Mouse (Mus musculus) embryonic facial prominence, embryonic 11.5 days (tissue): ENCODE data around the gene Bbs5. TPM values are rescaled to one million over a fixed set of nuclear protein-coding genes. Genes with fewer than 3 reads are reported as not detected.
"Not testable (repeated sequence)": the region's sequence is repeated elsewhere in the genome, so short reads cannot be mapped to it uniquely, and the experiment has no call there.

ENCODE experiments used
- ATAC-seq: fragments of 200-750 bp; cut with Nextera tagmentation; replicated peaks from 2 replicates; pipeline ENCODE4 v1.8.0; 2017; ENCODE audit warnings: low read depth; ENCODE audit not compliant: insufficient number of reproducible peaks, low FRiP score, low TSS enrichment
- DNase-seq: peaks from one replicate; pipeline ENCODE4 v3.0.0-alpha.2; 2015; ENCODE audit warnings: low spot score
- H3K27ac ChIP-seq: fragments of 300-500 bp; sonication (generic); replicated peaks from 2 replicates; pipeline ENCODE4 v1.5.1; 2014; ENCODE audit warnings: mild to moderate bottlenecking, low read depth, low read length, control low read depth
- H3K27me3 ChIP-seq: fragments of 300-500 bp; sonication (generic); 2 replicates; pipeline ENCODE4 v1.6.1; 2014; ENCODE audit warnings: mild to moderate bottlenecking, low read length, moderate library complexity, mixed read lengths; ENCODE audit not compliant: control insufficient read depth, insufficient read depth
- H3K36me3 ChIP-seq: fragments of 300-500 bp; sonication (generic); replicated peaks from 2 replicates; pipeline ENCODE4 v1.6.1; 2014; ENCODE audit warnings: low read depth, mild to moderate bottlenecking, low read length, moderate library complexity, mixed read lengths; ENCODE audit not compliant: control insufficient read depth, insufficient read depth
- H3K4me1 ChIP-seq: fragments of 300-500 bp; sonication (generic); 2 replicates; pipeline ENCODE4 v1.6.1; 2014; ENCODE audit warnings: low read length, mixed read lengths; ENCODE audit not compliant: control insufficient read depth, insufficient read depth
- H3K4me2 ChIP-seq: fragments of 300-500 bp; sonication (generic); 2 replicates; pipeline ENCODE4 v1.6.1; 2014; ENCODE audit warnings: low read depth, mild to moderate bottlenecking, control low read depth, low read length, moderate library complexity
- H3K4me3 ChIP-seq: fragments of 300-500 bp; sonication (generic); 2 replicates; pipeline ENCODE4 v1.5.1; 2014; ENCODE audit warnings: low read depth, low read length, control low read depth
- H3K9ac ChIP-seq: fragments of 300-500 bp; sonication (generic); replicated peaks from 2 replicates; pipeline ENCODE4 v1.6.1; 2014; ENCODE audit warnings: mild to moderate bottlenecking, control low read depth, low read length
- H3K9me3 ChIP-seq: fragments of 300-500 bp; sonication (generic); replicated peaks from 2 replicates; pipeline ENCODE4 v1.6.1; 2016; ENCODE audit warnings: mild to moderate bottlenecking, low read length, inconsistent platforms, mixed read lengths; ENCODE audit not compliant: control insufficient read depth
- WGBS: fragments of 180-500 bp; shearing (Covaris S2); extraction: QIAGEN DNeasy Blood & Tissue Kit; methylation state at CpG from one replicate; pipeline ENCODE4 v1.1.7; 2014; 5-methylcytosine and 5-hydroxymethylcytosine counted together
- polyA plus RNA-seq: library from polyadenylated mRNA; unstranded; fragments of >200 nt; fragmentation: Nextera tagmentation; extraction: Ambion mirVana; gene quantifications from 2 replicates; pipeline ENCODE4 v1.2.1, GENCODE M21; 2014

Gene Bbs5
- polyA plus RNA-seq, 1 experiment from 2014 or later: 21.4 TPM

DNA sequence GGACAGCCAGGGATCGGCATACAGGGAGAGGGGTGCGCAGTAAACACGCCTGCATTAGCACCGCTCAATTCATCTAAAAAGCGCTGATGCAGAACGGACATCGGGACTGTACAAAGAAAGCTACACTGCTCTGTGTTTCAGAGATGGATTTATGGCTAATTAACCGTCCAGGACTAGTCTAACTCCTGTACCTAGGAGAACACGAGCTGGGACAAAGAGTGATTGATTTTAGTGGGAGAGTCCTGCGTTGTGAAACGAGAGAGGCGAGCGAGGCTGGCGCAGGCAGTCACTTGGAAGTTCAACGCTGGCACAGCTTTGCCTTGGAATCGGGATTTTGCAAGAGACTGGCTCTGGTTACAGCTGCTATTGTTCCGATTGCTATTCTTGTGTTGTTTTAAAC lies 17.8 kb upstream of the Bbs5 start:
- DNase-seq: no peak
- Histone ChIP-seq H3K27ac (no peak overlapping the region), H3K9ac (no peak overlapping the region), H3K27me3 (no peaks in the 10 kb centered on the region), H3K36me3 (no peaks in the 10 kb centered on the region), H3K4me1 (no peaks in the 10 kb centered on the region), H3K4me2 (no peak overlapping the region), H3K9me3 (no peaks in the 10 kb centered on the region), H3K4me3 (no peak overlapping the region)
- ATAC-seq: 0 out of 2 replicates have a peak, but pooled peaks have one; percentile 44
- 80% methylated on average over 17 of the region's 17 CpGs for WGBS

DNA sequence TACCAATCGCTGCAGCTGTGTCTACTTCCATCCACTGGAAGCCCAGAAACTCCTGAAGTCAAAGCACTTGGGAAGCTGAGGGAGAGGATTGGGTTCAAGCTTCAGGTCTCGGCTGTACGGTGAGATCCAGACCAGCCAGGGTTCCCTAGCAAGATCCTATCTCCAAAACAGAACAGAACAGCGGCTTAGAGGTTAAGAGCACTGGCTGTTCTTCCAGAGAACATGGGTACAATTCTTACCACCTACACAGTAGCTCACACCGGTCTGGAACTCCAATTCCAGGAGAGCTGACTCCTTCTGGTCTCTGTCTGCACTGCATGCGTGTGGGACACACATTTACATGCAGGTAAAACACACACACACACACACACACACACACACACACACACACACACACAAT lies 17.1 kb upstream of the Bbs5 start:
- no peaks in the 10 kb centered on the region for H3K36me3 ChIP-seq
- H3K9me3 ChIP-seq: no peaks in the 10 kb centered on the region
- H3K27ac ChIP-seq: no peak overlapping the region
- 90% methylated on average over 6 of the region's 6 CpGs for WGBS
- no peaks in the 10 kb centered on the region for H3K4me1 ChIP-seq
- DNase-seq: no peak
- ATAC-seq: no peak
- H3K27me3 ChIP-seq: no peaks in the 10 kb centered on the region
- H3K4me2 ChIP-seq: no peak overlapping the region
- no peak overlapping the region for H3K9ac ChIP-seq
- H3K4me3 ChIP-seq: no peak overlapping the region

DNA sequence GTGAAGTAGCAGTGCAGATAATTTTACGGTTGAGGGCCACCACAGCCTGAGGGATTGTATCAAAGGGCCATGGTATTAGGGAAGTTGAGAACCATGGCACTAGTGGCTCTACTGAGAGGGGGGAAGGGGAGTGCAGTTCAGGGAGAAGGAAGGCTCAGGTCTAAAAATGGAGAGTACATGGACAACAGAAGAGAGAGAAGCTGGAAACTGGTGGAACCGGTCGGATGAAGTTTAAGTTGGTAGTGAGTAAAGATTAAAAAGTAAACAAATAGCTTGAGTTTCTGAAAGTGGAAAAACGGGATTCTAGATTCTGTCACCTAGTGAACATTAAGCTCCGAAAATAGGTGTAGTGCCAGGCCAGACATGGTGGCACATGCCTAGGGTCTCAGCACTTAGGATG lies 16.2 kb upstream of the Bbs5 start:
- H3K27me3 ChIP-seq: no peaks in the 10 kb centered on the region
- no peaks in the 10 kb centered on the region for H3K36me3 ChIP-seq
- no peak overlapping the region for H3K4me2 ChIP-seq
- WGBS: 90% methylated on average over 5 of the region's 5 CpGs
- H3K9me3 ChIP-seq: no peaks in the 10 kb centered on the region
- ATAC-seq (no peak), DNase-seq (no peak)
- no peak overlapping the region for H3K9ac ChIP-seq
- no peak overlapping the region for H3K4me3 ChIP-seq
- H3K27ac ChIP-seq: no peak overlapping the region
- H3K4me1 ChIP-seq: no peaks in the 10 kb centered on the region

DNA sequence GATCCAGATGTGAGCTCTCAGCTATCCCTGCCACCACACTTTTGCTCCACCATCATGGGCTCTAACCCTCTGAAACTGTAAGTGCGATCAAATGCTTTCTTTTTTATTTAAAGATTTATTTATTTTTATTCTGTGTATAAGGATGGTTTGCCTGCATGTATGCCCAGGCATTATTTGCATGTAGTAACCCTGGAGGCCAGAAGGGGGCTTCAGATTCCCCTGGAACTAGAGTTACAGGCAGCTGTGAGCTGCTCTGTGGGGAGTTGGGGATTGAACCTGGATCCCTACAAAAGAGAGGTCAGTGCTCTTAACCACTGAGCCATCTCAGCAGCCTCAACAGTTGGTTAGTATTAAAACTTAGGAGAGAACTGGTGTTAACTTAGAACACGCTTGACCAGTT lies 15.5 kb upstream of the Bbs5 start:
- H3K36me3 ChIP-seq: no peaks in the 10 kb centered on the region
- ATAC-seq (no peak), DNase-seq (no peak)
- H3K9ac ChIP-seq: no peak overlapping the region
- H3K27ac ChIP-seq: no peak overlapping the region
- no peaks in the 10 kb centered on the region for H3K4me1 ChIP-seq
- no peak overlapping the region for H3K4me3 ChIP-seq
- no peaks in the 10 kb centered on the region for H3K9me3 ChIP-seq
- H3K4me2 ChIP-seq: no peak overlapping the region
- WGBS: 84% methylated on average over 2 of the region's 2 CpGs
- H3K27me3 ChIP-seq: no peaks in the 10 kb centered on the region

DNA sequence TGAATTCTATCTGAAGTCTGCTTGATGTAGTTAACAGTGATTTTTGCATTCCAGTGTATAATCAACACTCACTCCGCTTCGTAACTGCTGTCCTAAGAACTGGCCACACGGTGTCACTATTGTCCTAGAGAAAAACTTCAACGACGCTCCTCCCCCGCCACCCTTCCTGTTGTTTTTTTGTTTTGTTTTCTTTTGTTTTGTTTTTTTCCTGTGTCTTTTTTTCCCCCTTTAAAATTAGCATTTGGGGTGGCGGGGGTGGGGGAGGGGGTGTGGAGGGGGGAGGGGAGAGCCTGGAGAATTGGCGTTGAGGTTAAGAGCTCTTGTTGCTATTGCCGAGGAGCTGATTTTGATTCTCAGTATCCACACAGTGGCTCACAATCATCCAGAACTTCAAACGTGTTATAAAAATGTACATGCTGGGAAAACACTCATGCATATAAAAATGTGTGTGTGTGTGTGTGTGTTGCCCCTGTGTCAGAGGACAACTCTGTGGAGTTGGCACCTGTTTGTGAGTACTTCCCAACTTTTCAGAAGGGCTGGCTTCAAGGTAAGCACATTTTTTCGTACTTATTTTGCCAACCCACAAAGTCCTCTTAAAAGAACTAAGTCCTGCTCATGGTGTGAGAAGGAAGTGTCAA lies 11.8 kb upstream of the Bbs5 start:
- H3K27ac ChIP-seq: no peak overlapping the region
- ATAC-seq: no peak
- peak; percentile 81 for DNase-seq
- H3K9me3 ChIP-seq: no peaks in the 10 kb centered on the region
- H3K27me3 ChIP-seq: no peaks in the 10 kb centered on the region
- H3K9ac ChIP-seq: peak overlapping the region; percentile 35; the same call in 1 of the 2 replicates
- H3K36me3 ChIP-seq: no peaks in the 10 kb centered on the region
- H3K4me3 ChIP-seq: peak overlapping the region; percentile 19
- no peak overlapping the region; the same call in 1 of the 2 replicates for H3K4me2 ChIP-seq
- H3K4me1 ChIP-seq: no peaks in the 10 kb centered on the region
- 11% methylated on average over 11 of the region's 11 CpGs for WGBS

DNA sequence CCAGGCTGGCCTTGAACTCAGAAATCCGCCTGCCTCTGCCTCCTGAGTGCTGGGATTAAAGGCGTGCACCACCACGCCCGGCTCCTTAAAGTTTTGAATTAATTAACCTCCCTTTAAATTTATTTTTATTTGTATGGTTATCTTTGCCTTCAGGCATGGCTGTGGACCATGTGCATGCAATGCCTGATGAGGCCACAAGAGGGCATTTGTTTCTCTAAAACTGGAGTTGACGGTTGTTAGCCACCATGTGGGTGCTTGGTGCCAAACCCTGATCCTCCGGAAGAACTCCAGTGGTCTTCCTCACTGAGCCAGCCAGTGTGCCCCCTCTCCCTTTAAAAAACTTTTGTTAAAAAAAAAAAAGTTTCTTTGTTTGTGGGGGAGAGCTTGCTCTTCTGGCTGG lies 11.2 kb upstream of the Bbs5 start:
- H3K27me3 ChIP-seq: no peaks in the 10 kb centered on the region
- H3K4me3 ChIP-seq: no peak overlapping the region
- 73% methylated on average over 6 of the region's 6 CpGs for WGBS
- no peaks in the 10 kb centered on the region for H3K4me1 ChIP-seq
- no peak overlapping the region for H3K27ac ChIP-seq
- peak; percentile 42 for DNase-seq
- no peaks in the 10 kb centered on the region for H3K9me3 ChIP-seq
- ATAC-seq: no peak
- no peak overlapping the region for H3K9ac ChIP-seq
- no peaks in the 10 kb centered on the region for H3K36me3 ChIP-seq
- H3K4me2 ChIP-seq: no peak overlapping the region

DNA sequence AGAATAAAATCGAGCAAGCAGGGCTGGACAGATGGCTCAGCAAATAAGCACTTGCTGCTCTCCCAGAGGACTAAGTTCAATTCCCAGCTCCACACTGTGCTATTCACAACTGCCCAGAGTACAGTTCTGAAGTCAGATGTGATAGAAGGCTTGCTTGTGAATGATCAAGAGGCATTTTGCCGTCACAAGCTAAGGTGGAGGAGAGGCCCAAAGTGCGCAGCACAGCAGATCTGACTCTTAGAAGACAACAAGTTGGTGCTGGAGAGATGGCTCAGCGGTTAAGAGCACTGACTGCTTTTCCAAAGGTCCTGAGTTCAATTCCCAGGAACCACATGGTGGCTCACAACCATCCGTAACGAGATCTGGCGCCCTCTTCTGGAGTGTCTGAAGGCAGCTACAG lies 9.0 kb upstream of the Bbs5 start:
- not testable (repeated sequence) for H3K27ac ChIP-seq, H3K27me3 ChIP-seq, DNase-seq, H3K36me3 ChIP-seq, H3K9ac ChIP-seq, ATAC-seq, H3K4me1 ChIP-seq, H3K4me3 ChIP-seq, H3K4me2 ChIP-seq, H3K9me3 ChIP-seq
- WGBS: 71% methylated on average over 7 of the region's 7 CpGs

DNA sequence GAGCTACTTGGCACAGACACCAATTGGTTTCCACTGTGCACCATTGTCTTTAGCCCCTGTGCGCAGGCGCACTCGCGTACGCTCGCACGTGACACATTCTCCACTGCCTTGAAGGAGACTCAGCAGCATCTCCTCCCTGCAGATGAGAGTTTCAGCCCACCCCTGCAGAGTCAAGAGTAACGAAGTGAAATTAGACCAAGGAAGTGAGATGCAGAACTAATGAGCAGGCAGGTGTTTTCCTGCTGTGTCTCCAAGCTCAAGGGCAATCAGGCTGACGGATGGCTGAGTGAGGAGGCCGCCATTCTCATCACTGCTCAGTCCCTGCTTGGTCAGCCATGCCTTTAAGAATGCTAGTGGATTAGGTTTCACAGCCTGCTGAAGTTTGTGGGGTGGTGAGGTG lies 6.9 kb upstream of the Bbs5 start:
- no peak for ATAC-seq
- Histone ChIP-seq H3K4me2 (no peak overlapping the region), H3K4me1 (no peaks in the 10 kb centered on the region), H3K9me3 (no peaks in the 10 kb centered on the region), H3K4me3 (no peak overlapping the region), H3K27ac (no peak overlapping the region), H3K36me3 (no peaks in the 10 kb centered on the region), H3K9ac (no peak overlapping the region), H3K27me3 (no peaks in the 10 kb centered on the region)
- 67% methylated on average over 10 of the region's 10 CpGs for WGBS
- DNase-seq: no peak
